Mouse (Mus musculus) cerebellum, postnatal 10 days (tissue): ENCODE measurements at regions not wholly inside any gene's neighbourhood (a gene's known extent, or its start where the extent isn't known, plus 50 kb on each side); places are given as distances from the start of the nearest gene placed in this dataset.
"Not testable (repeated sequence)": the region's sequence is repeated elsewhere in the genome, so short reads cannot be mapped to it uniquely, and the experiment has no call there.

Experiments used
- DNase-seq, 2 experiments: peaks; one replicate each; pipeline ENCODE4 v3.0.0; 2021; ENCODE audit warnings: mixed read lengths in 2 of 2

DNA sequence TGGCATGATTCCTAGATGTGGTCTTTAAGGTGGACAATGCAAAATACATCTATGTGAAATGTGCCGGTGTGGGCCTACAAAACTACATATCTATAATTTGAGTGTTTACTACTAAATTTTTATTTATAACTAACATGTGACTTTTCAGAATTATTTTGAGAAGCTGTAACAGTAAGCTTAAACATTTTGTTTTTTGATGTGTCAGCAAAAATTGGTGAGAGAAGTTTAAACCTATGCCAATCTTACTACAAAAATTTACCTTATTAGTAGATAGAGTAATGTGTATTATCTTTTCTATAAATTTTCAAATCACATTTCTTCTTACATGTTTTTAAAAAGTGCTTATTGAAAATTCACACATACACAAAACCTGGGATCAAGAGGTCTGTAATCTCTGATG is 525.1 kb upstream of the Rorb start:
- no peak for DNase-seq

DNA sequence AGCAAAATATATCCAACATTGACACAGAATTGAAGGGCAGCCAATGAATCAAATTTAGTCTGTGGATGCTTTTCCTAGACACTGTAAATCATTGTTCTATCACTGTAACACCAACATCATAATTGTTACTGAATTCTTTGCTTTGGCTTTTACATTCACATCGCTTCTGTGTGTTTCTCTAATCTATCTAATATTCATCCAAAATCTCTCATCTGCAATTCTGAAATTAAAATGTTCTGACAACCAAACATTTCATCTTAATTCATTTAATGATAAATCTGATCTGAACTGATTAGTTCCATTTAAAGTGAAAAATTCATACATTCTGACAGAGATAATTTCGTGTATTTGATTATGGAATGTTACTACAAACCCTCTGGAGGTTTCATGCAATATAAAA is 476.9 kb upstream of the Rorb start:
- DNase-seq = no peak

DNA sequence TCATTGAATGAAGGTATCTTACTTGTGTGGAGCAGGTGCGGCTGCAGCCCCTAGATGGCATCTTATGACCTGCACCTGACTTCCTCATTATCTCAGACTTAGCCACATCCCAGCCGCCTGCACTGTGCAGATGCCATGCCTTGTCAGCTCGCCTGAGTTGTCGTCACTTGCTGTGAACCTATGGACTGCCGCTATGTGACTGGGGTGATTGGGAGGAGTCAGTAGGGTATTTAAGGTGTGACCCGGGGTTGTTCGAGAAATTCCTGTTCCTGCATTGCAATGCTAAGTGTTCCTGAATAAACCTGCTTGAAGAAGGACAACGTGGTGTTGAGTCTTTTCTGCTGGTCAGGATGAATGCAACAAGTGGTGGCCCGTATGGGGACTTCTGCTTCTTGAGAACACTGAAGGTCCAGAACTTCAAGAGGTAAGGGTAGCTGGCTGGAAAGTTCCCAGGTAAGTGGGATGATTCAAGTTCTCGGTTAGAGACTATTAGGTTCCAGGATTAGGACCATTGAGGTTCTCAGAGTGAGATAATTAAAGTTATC is 464.1 kb upstream of the Rorb start:
- not testable (repeated sequence) for DNase-seq

DNA sequence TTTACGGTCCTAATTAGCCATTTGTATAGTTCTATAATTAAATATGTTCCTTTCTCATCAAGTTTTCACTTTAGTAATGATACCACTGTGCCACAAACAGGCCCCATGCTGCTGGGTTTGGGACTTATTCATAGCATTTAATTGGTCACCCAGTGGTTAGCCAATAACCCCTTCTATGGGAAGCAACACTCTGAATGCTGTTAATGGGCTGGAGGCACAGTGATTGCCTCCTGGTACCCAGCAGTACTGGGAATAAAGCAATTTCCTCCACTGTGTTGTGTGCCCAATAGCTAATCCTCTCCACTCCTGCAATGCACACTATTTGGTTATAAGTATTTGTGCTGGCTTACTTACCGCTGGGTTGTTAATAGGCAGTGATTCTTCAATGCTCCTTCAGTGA is 453.7 kb upstream of the Rorb start:
- no peak for DNase-seq

DNA sequence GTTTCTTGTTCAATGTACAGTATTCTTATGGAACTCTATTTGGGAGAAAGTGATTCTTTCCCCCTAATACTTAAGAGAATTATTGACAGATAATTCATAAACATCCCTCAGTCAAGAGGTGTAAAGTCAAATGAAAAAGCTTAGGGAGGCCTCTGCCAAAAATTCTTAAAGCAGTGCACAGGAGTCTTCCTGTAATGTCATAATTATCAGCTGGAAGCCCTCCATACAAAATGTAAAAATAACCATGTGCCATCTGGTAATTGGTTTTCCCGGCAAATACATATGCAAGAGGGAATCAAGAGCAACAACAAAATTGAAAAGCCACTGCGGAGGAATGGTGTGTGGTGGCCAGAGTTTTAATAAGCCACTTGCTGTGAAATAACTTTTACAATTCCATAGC is 424.1 kb upstream of the Rorb start:
- peak; percentile 15 to 50 for DNase-seq

DNA sequence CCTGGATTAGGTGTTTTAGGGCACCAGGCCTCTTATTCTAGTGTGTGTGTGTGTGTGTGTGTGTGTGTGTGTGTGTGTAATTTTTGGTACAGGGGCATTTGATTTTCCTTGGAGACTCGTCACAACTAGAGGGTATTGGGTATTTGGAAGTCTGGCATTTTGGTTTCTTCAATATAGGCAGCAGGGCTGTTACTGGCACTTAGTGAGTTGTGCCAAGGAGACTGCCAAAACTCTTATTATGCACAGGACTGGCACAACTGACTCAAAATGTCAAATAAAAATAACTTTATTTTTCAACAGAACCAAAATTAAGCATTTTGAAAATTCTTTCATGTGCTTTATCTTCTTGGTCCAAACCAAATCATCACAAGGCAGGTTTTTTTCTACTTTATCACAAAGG is 413.2 kb upstream of the Rorb start:
- no peak for DNase-seq

DNA sequence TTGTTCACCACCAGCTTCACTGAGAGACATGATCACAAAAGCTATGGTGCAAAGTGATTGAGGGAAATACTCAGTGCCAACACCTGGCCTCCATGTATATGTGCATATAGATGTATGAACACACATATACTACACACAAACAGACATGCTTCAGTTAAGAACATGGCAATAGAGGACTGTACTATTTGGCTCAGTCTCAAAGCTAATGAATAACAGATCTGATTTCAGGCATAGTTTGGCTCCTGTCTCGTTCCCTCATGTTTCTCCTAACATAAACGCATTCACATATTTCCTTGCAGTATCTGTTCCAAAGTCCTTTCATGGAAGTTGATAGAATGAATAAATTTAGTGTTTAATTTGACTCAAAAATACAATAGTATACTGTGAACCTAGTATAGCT is 412.6 kb upstream of the Rorb start:
- no peak for DNase-seq

DNA sequence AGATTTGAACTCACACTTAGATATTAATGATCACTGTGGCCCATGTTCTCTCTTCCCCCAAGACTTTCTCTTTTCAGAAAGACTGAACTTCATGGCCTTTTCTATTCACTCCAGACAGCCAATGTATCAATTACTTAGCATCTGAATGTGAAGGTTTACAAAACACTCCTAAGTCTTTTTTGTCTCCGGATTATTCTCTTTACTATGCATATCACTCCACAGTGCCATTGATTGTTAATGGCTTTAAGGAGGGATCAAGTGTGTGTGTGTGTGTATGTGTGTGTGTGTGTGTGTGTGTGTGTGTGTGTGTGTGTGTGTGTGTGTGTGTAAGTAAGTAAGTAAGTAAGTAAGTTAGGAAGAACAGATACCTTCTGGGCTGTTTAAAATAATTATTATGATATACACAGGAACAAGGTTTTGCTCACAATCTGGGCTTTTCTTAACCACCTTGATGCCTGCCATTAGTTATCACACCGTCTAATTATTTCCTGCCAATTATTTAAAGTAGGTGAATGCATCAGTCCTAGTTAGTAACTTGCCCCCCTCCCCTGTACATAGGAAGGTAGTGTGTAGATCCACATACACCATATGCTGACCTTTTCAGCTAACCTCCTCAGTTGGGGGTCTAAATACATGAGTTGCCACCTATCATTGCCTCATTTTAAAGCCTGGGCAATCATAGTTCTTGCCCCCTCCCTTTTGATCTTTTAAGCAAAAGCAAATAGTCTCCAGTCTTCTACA is 367.4 kb upstream of the Rorb start:
- no peak for DNase-seq
